Mouse (Mus musculus): ENCODE data around the gene Smarca2. TPM values are rescaled to one million over a fixed set of nuclear protein-coding genes. Genes with fewer than 3 reads are reported as not detected.

The Smarca2 gene
- polyA plus RNA-seq, 1 experiment from 2014 or later = 153 TPM

DNA sequence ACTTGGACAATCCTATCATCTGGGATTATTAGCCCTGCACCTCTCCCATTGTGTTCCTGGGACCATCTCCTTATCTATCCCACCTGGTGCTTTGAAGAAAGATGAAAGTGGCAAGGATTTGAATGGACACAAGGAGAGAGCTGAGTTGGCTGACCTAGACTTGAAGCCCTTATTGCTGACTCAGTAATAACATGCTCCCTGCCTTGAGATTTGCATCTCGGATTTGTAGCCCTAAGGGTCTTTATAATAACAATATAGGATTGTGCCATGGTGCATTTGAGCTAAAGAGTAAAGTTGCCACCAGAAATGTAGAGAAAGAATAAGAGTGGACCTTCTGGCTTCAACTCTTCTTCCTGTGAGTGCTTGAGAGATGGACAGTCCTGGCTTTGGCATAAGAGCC, 11.4 kb downstream of the Smarca2 start:
- in situ Hi-C loops (cut with MboI; ENCODE audit: low pct_unique_long_range_greater_than_20kb) = no loop called here
- ChIA-PET CTCF (no interaction called here), POLR2A (no interaction called here)
- ATAC-seq (no peak), DNase-seq (ENCODE audit: low read depth, low spot score) (no peak)
- H3K27me3 ChIP-seq = no peaks in the 10 kb centered on the region
- TF ChIP-seq CTCF (IDR thresholded peaks at IDR 0.05) = no peak

DNA sequence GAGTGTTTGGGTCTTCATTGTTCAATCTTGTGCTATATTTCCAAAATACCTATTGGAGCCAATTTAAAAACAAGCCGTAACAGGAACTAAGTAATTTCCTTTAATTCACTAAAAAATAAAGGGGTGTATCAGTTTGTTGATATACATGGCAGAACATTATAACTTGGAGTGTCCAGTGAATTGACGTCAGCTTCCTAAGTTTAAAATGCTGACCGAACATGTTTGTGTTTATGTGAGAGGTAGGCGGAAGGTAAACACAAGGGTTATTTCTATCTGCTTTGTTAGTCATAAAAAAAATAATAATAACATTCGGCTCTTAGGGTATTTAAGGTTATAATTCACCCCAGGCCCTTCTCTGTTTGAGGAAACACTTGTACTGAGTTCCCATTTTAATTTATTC, 12.4 kb downstream of the Smarca2 start:
- no peak for DNase-seq (ENCODE audit: low read depth, low spot score)
- no peaks in the 10 kb centered on the region for H3K27me3 ChIP-seq
- ChIA-PET CTCF (no interaction called here), POLR2A (no interaction called here)
- TF ChIP-seq CTCF (IDR thresholded peaks at IDR 0.05) = no peak
- ATAC-seq = no peak
- in situ Hi-C loops (cut with MboI; ENCODE audit: low pct_unique_long_range_greater_than_20kb) = no loop called here

DNA sequence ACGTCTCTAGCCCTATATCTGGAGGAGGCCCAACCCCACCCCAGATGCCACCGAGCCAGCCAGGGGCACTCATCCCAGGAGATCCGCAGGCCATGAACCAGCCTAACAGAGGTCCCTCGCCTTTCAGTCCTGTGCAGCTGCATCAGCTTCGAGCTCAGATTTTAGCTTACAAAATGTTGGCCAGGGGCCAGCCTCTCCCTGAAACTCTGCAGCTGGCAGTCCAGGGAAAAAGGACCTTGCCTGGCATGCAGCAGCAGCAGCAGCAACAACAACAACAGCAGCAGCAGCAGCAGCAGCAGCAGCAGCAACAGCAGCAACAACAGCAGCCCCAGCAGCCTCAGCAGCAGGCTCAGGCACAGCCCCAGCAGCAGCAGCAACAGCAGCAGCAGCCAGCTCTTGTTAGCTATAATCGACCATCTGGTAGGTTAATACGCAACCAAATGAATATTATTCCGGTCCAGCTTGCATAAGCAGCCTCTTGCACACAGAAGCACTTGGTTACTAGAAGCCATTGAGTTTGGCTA, 25.9 kb downstream of the Smarca2 start:
- ATAC-seq (peak; percentile 47), DNase-seq (ENCODE audit: low read depth, low spot score) (no peak)
- in situ Hi-C loops (cut with MboI; ENCODE audit: low pct_unique_long_range_greater_than_20kb) = no loop called here
- no peaks in the 10 kb centered on the region for H3K27me3 ChIP-seq
- ChIA-PET CTCF (interaction anchor here (1.2 to 1.4 kb wide), 2 partner anchors 11 to 17 kb away, joined by 4 read pairs; no protein-coding TSS in a partner anchor), POLR2A (no interaction called here)
- TF ChIP-seq CTCF (IDR thresholded peaks at IDR 0.05) = no peak

DNA sequence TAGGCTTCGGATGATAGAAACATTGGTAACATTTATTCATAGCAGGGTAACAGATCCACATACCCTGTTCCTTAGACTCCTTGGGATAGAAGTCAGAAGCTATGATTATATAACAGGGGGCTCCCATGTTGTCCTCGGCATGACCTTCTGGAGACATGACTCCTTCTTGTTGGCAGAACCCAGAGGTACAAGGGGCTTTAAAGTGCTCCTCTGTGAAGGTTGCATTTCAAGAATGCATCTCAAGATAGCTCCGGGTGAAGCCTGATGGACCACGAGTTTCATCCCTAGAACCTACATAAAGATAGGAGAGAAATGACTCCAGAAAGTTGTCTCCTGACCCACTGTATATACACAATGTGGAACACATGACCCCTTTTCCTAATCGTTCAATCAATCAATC, 27.4 kb downstream of the Smarca2 start:
- ChIA-PET CTCF (no interaction called here), POLR2A (no interaction called here)
- DNase-seq (ENCODE audit: low read depth, low spot score) (no peak), ATAC-seq (no peak)
- no peak for TF ChIP-seq CTCF (IDR thresholded peaks at IDR 0.05)
- in situ Hi-C loops (cut with MboI; ENCODE audit: low pct_unique_long_range_greater_than_20kb) = no loop called here
- no peaks in the 10 kb centered on the region for H3K27me3 ChIP-seq

DNA sequence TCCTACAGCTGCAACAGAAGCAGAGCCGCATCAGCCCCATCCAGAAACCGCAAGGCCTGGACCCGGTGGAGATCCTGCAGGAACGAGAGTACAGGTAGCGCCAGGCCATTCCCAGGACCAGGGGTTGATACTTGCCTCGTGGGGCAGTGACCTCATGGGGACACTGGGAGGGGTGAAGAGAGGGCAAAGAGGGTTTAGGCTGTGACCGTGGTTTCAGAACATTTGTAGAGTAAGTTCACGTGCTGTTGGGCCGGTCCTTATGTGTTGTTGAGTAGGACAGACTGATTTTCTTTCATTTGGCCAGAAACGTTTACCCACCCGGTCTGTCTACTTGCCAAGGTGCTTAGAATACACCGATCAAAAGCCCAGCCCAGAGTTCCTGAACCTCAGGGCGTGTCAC, 35.7 kb downstream of the Smarca2 start:
- TF ChIP-seq CTCF (IDR thresholded peaks at IDR 0.05) = no peak
- H3K27me3 ChIP-seq = no peaks in the 10 kb centered on the region
- in situ Hi-C loops (cut with MboI; ENCODE audit: low pct_unique_long_range_greater_than_20kb) = no loop called here
- CTCF ChIA-PET = no interaction called here
- POLR2A ChIA-PET = no interaction called here
- DNase-seq (ENCODE audit: low read depth, low spot score) = no peak
- ATAC-seq = no peak

DNA sequence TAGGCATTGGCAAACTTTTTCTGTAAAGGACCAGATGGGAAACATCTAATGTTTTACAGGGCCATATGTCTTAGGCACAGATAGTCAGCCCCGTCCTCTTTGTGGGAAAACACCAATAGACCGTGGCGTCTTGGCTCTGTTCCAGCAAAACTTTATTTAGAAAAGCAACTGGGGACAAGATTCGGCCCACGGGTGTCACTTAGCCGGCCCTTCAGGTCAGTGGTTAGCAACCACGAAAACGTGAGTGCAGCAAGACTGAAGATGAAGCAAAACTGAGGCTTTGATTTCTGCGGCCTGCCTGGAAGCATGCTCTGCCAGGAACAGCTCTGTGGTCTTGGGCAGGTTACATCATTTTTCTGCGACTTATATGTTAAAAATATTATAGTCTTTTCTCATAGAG, 36.4 kb downstream of the Smarca2 start:
- TF ChIP-seq CTCF (IDR thresholded peaks at IDR 0.05) = no peak
- ATAC-seq = no peak
- DNase-seq (ENCODE audit: low read depth, low spot score) = no peak
- H3K27me3 ChIP-seq = no peaks in the 10 kb centered on the region
- in situ Hi-C loops (cut with MboI; ENCODE audit: low pct_unique_long_range_greater_than_20kb) = no loop called here
- ChIA-PET CTCF (no interaction called here), POLR2A (no interaction called here)

DNA sequence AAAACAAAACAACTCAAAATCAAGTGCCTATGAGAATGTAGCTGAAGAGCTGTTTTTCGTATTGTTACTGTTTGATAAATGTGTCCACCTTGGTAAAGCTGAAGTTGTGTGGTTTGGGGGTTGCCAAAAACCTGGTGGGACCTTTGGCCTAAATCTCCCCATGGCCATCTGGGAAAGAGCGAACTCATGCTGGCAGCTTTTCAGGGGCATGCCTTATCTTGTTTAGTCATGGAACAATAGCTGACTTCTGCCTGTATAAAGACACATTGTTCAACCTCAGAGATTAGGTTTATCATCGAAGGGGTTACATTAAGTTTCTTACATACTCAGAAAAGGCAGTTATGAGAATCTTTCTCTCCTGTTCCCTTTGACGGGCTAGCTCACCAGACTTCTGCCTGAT, 38.2 kb downstream of the Smarca2 start:
- CTCF ChIA-PET = no interaction called here
- in situ Hi-C loops (cut with MboI; ENCODE audit: low pct_unique_long_range_greater_than_20kb) = no loop called here
- POLR2A ChIA-PET = no interaction called here
- ATAC-seq (no peak), DNase-seq (ENCODE audit: low read depth, low spot score) (no peak)
- H3K27me3 ChIP-seq = no peaks in the 10 kb centered on the region
- TF ChIP-seq CTCF (IDR thresholded peaks at IDR 0.05) = no peak

DNA sequence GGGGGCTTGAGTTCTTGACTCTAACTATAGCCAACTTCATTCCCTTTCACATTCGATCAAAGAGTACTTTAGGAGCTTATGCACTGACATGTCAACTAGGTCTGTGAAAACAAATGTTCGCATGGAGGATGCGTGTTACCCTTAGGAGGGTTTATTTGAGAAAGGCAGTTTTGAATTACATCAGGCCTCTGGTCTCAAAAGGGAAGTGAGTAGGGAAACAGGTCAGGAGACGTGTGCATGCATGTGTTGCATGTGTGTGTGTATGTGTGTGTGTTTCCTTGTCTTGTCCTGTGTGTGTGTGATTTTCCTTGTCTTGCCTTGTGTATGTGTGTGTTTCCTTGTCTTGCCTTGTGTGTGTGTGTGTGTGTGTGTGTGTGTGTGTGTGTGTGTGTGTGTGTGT, 39.1 kb downstream of the Smarca2 start:
- DNase-seq (ENCODE audit: low read depth, low spot score) (no peak), ATAC-seq (no peak)
- no peak for TF ChIP-seq CTCF (IDR thresholded peaks at IDR 0.05)
- POLR2A ChIA-PET = no interaction called here
- no peaks in the 10 kb centered on the region for H3K27me3 ChIP-seq
- in situ Hi-C loops (cut with MboI; ENCODE audit: low pct_unique_long_range_greater_than_20kb) = no loop called here
- CTCF ChIA-PET = interaction anchor here (1.2 kb wide), 1 partner anchor 10 kb away, joined by 4 read pairs; no protein-coding TSS in a partner anchor

DNA sequence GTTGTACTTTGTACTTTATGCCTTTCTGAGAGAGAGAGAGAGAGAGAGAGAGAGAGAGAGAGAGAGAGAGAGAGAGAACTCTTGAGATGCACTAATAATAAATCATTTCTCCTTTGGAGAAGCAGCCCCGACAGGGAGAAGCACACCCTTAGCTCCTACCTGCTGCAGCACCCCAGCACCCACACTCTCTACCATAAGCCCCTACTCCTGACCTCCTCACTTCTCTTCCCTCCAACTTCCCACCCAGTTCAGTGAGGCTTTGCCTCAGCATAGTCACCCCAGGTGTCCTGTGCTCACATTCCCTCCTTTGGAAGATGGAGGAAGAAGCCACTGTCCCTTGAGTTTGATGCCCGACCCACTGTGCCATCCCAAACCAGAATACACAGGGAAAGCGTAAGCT, 40.2 kb downstream of the Smarca2 start:
- H3K27me3 ChIP-seq = no peaks in the 10 kb centered on the region
- DNase-seq (ENCODE audit: low read depth, low spot score) (no peak), ATAC-seq (no peak)
- POLR2A ChIA-PET = no interaction called here
- no peak for TF ChIP-seq CTCF (IDR thresholded peaks at IDR 0.05)
- CTCF ChIA-PET = interaction anchor here (1.0 to 1.2 kb wide), 2 partner anchors 11 to 31 kb away, joined by 3 to 4 read pairs; no protein-coding TSS in a partner anchor
- in situ Hi-C loops (cut with MboI; ENCODE audit: low pct_unique_long_range_greater_than_20kb) = no loop called here

DNA sequence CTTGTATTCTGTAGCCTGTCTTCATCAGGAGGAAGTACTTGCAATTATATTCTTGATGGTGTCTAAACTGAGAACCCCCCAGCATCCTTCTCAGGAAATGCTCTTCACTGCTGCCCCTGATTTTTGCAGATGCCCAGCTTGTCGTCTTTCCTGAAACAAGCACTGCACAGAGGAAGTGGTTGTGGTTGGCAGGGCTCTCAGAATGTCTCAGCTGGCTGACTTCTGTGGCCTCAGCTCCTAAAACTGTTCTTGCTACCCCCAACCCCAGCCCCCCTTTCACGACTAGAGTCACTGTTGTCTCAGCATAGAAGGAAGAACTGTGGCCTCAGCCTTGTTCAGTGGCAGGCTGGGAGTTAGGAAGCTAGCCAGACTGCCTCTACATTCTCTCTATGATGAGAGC, 41.3 kb downstream of the Smarca2 start:
- CTCF ChIA-PET = interaction anchor here (1.0 to 1.6 kb wide), 4 partner anchors 14 to 72 kb away, joined by 3 to 5 read pairs (median 3); no protein-coding TSS in a partner anchor
- no peaks in the 10 kb centered on the region for H3K27me3 ChIP-seq
- in situ Hi-C loops (cut with MboI; ENCODE audit: low pct_unique_long_range_greater_than_20kb) = no loop called here
- DNase-seq (ENCODE audit: low read depth, low spot score) = no peak
- peak; percentile 74 for ATAC-seq
- TF ChIP-seq CTCF (IDR thresholded peaks at IDR 0.05) = no peak
- POLR2A ChIA-PET = interaction anchor here (0.6 to 0.8 kb wide), 2 partner anchors 10 to 266 kb away, joined by 3 read pairs; no protein-coding TSS in a partner anchor

DNA sequence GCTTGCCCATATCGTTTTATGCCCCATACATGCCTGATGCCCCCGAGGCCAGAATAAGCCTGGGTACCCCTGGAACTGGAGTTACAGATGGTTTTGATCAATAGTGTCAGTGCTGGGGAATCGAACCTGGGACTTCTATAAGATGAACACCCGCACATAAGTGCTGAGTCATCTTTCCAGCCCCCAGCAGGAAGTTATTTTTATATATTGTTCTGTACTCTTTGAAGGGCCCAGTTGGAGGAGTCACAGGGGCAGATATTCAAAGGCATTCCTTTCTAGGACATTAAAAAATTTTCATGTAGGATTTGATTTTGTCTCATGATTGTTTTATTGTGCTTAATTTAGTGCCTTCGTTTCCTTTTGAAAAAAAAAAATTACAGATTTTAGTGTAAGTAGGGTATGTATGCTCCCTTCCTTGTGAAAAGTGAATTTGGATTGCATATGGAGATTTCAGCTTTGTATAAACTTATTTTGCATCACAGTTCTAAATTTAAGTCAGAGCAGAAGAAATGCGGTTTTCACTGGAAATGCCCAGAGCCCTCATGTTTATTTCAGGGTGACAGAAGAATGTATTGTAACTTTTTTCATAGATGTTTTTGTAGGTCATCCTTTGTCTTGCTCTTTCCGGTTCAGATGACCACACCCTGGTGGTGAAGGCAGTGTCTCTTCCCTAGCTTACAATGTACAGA, 45.9 kb downstream of the Smarca2 start:
- ATAC-seq (no peak), DNase-seq (ENCODE audit: low read depth, low spot score) (no peak)
- in situ Hi-C loops (cut with MboI; ENCODE audit: low pct_unique_long_range_greater_than_20kb) = no loop called here
- no peaks in the 10 kb centered on the region for H3K27me3 ChIP-seq
- ChIA-PET CTCF (no interaction called here), POLR2A (no interaction called here)
- no peak for TF ChIP-seq CTCF (IDR thresholded peaks at IDR 0.05)

DNA sequence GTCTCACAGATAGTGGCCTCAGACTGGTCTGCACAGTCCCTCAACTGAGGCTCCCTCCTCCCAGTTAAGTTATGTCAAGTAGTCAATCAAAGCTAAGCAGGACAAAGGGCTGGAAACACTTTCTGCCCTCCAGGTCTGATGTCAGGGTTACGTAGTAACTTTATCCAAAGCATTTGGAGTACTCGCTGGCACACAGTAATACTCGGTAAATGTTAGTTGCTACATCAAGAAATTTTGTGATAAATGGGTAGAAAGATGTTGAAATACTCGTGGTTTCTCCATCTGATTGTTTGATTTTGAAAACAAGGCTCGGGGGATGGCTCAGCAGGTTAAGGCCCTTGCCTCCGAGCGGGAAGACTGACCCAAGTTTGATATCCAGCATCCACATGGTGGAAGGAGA, 53.5 kb downstream of the Smarca2 start:
- in situ Hi-C loops (cut with MboI; ENCODE audit: low pct_unique_long_range_greater_than_20kb) = no loop called here
- ATAC-seq = no peak
- ChIA-PET CTCF (no interaction called here), POLR2A (no interaction called here)
- no peak for TF ChIP-seq CTCF (IDR thresholded peaks at IDR 0.05)
- DNase-seq (ENCODE audit: low read depth, low spot score) = no peak
- H3K27me3 ChIP-seq = no peaks in the 10 kb centered on the region
